Mouse (Mus musculus) forebrain, embryonic 15.5 days (tissue): ENCODE results near the gene Eid2. TPM values are rescaled to one million over a fixed set of nuclear protein-coding genes. Genes with fewer than 3 reads are reported as not detected.
A peak's percentile ranks its signal among the peaks of the same experiment; 100 is the strongest.
"Not testable (repeated sequence)": the region's sequence is repeated elsewhere in the genome, so short reads cannot be mapped to it uniquely, and the experiment has no call there.

Source experiments
- ATAC-seq: fragments of 200-750 bp; cut with Nextera tagmentation; replicated peaks from 2 replicates; pipeline ENCODE4 v1.8.0; 2017; ENCODE audit warnings: mild to moderate bottlenecking, moderate TSS enrichment, moderate library complexity
- H3K27ac ChIP-seq: fragments of 300-500 bp; sonication (generic); replicated peaks from 2 replicates; pipeline ENCODE4 v1.5.1; 2015; ENCODE audit warnings: mild to moderate bottlenecking, inconsistent platforms
- H3K27me3 ChIP-seq: fragments of 300-500 bp; sonication (generic); 2 replicates; pipeline ENCODE4 v1.6.1; 2015; ENCODE audit warnings: inconsistent platforms
- H3K36me3 ChIP-seq: fragments of 300-500 bp; sonication (generic); 2 replicates; pipeline ENCODE4 v1.6.1; 2015; ENCODE audit warnings: mild to moderate bottlenecking, inconsistent platforms
- H3K4me1 ChIP-seq: fragments of 300-500 bp; sonication (generic); 2 replicates; pipeline ENCODE4 v1.6.1; 2015; ENCODE audit warnings: inconsistent platforms
- H3K4me2 ChIP-seq: fragments of 300-500 bp; sonication (generic); replicated peaks from 2 replicates; pipeline ENCODE4 v1.6.1; 2015; ENCODE audit warnings: mild to moderate bottlenecking, inconsistent platforms
- H3K4me3 ChIP-seq: fragments of 300-500 bp; sonication (generic); 2 replicates; pipeline ENCODE4 v1.5.1; 2015; ENCODE audit warnings: mild to moderate bottlenecking, inconsistent platforms
- H3K9ac ChIP-seq: fragments of 300-500 bp; sonication (generic); replicated peaks from 2 replicates; pipeline ENCODE4 v1.6.1; 2015; ENCODE audit warnings: mild to moderate bottlenecking, inconsistent platforms
- H3K9me3 ChIP-seq: fragments of 300-500 bp; sonication (generic); 2 replicates; pipeline ENCODE4 v1.6.1; 2016; ENCODE audit warnings: inconsistent platforms
- WGBS: fragments of 180-500 bp; shearing (Covaris S2); methylation state at CpG from one replicate; pipeline ENCODE4 v1.1.7; 2015; ENCODE audit warnings: mixed read lengths; 5-methylcytosine and 5-hydroxymethylcytosine counted together
- polyA plus RNA-seq: library from polyadenylated mRNA; unstranded; fragments of >200 nt; fragmentation: Nextera tagmentation; extraction: Ambion mirVana; gene quantifications from 2 replicates; pipeline ENCODE4 v1.2.1, GENCODE M21; 2015

The Eid2 gene
- polyA plus RNA-seq, result 5.4 and 16.7 TPM in 2 replicates

- H3K4me1 ChIP-seq, result peaks cover 15% of the 10 kb centered on the region
- H3K4me3 ChIP-seq, result peak within 1 kb of the TSS; percentile 98
- ATAC-seq, result peak; percentile 95
- peak within 1 kb of the TSS; percentile 98 for H3K9ac ChIP-seq
- peaks cover 20% of the 10 kb centered on the region for H3K36me3 ChIP-seq
- 7% methylated on average over 57 of the region's 57 CpGs for WGBS
- peak within 1 kb of the TSS; percentile 93 for H3K27ac ChIP-seq
- H3K4me2 ChIP-seq, result peak within 1 kb of the TSS; percentile 81
- no peaks in the 10 kb centered on the region for H3K27me3 ChIP-seq
- no peaks in the 10 kb centered on the region for H3K9me3 ChIP-seq
Measured at GRCm38 (mm10) chr7:28267129-28268041, at the start of gene Eid2. TSS of gene Eid2 (plus strand) at chr7:28267881.

GRCm38 (mm10) chr7:28218951-28219740 is 48.5 kb upstream of the Eid2 start:
- WGBS, result 63% methylated on average over 20 of the region's 20 CpGs
- H3K27ac ChIP-seq, H3K4me2 ChIP-seq, H3K9ac ChIP-seq, H3K27me3 ChIP-seq, H3K4me3 ChIP-seq, H3K9me3 ChIP-seq, H3K36me3 ChIP-seq, H3K4me1 ChIP-seq, ATAC-seq: not testable (repeated sequence)

- 88% methylated on average over 4 of the region's 4 CpGs for WGBS
- not testable (repeated sequence) for H3K27me3 ChIP-seq, H3K9ac ChIP-seq, H3K4me3 ChIP-seq, H3K4me1 ChIP-seq, H3K4me2 ChIP-seq, H3K9me3 ChIP-seq, H3K36me3 ChIP-seq, ATAC-seq, H3K27ac ChIP-seq
Measured at GRCm38 (mm10) chr7:28226836-28227235, 40.8 kb upstream of the Eid2 start.

- not testable (repeated sequence) for H3K9me3 ChIP-seq, ATAC-seq, H3K27ac ChIP-seq, H3K4me3 ChIP-seq, H3K9ac ChIP-seq, H3K27me3 ChIP-seq, H3K4me2 ChIP-seq, H3K36me3 ChIP-seq, H3K4me1 ChIP-seq
- 93% methylated on average over 4 of the region's 4 CpGs for WGBS
Measured at GRCm38 (mm10) chr7:28227421-28227820, 40.3 kb upstream of the Eid2 start.

GRCm38 (mm10) chr7:28243943-28244342 is 23.7 kb upstream of the Eid2 start:
- H3K9ac ChIP-seq, H3K4me1 ChIP-seq, H3K9me3 ChIP-seq, H3K4me2 ChIP-seq, H3K27me3 ChIP-seq, H3K4me3 ChIP-seq, H3K27ac ChIP-seq, ATAC-seq, H3K36me3 ChIP-seq: not testable (repeated sequence)
- 73% methylated on average over 2 of the region's 2 CpGs for WGBS

GRCm38 (mm10) chr7:28248957-28249356 is 18.7 kb upstream of the Eid2 start:
- H3K4me1 ChIP-seq, result no peaks in the 10 kb centered on the region
- ATAC-seq, result no peak
- no peak overlapping the region for H3K9ac ChIP-seq
- no peak overlapping the region for H3K4me3 ChIP-seq
- no peaks in the 10 kb centered on the region for H3K9me3 ChIP-seq
- no peak overlapping the region for H3K4me2 ChIP-seq
- no peaks in the 10 kb centered on the region for H3K27me3 ChIP-seq
- 86% methylated on average over 3 of the region's 3 CpGs for WGBS
- H3K27ac ChIP-seq, result no peak overlapping the region
- no peaks in the 10 kb centered on the region for H3K36me3 ChIP-seq

- WGBS, result 93% methylated on average over 17 of the region's 17 CpGs
- H3K27me3 ChIP-seq, result no peaks in the 10 kb centered on the region
Measured at GRCm38 (mm10) chr7:28251976-28252375, 15.7 kb upstream of the Eid2 start.

GRCm38 (mm10) chr7:28254591-28254990 is 13.1 kb upstream of the Eid2 start:
- Histone ChIP-seq H3K9ac (no peak overlapping the region), H3K27me3 (no peaks in the 10 kb centered on the region), H3K4me2 (no peak overlapping the region), H3K27ac (no peak overlapping the region), H3K4me1 (no peaks in the 10 kb centered on the region), H3K4me3 (no peak overlapping the region), H3K9me3 (no peaks in the 10 kb centered on the region), H3K36me3 (no peaks in the 10 kb centered on the region)
- WGBS, result 92% methylated on average over 6 of the region's 6 CpGs
- ATAC-seq, result no peak

More at GRCm38 (mm10) chr7:28251976-28252375, 15.7 kb upstream of the Eid2 start:
- Histone ChIP-seq H3K4me3 (no peak overlapping the region), H3K36me3 (no peaks in the 10 kb centered on the region), H3K9me3 (no peaks in the 10 kb centered on the region), H3K27ac (no peak overlapping the region), H3K4me1 (no peaks in the 10 kb centered on the region), H3K9ac (no peak overlapping the region), H3K4me2 (no peak overlapping the region)
- no peak for ATAC-seq

GRCm38 (mm10) chr7:28255476-28255875 is 12.2 kb upstream of the Eid2 start:
- Histone ChIP-seq H3K4me3 (no peak overlapping the region), H3K4me2 (no peak overlapping the region), H3K4me1 (no peaks in the 10 kb centered on the region), H3K27me3 (no peaks in the 10 kb centered on the region), H3K36me3 (no peaks in the 10 kb centered on the region), H3K9me3 (no peaks in the 10 kb centered on the region), H3K27ac (no peak overlapping the region), H3K9ac (no peak overlapping the region)
- 82% methylated on average over 6 of the region's 6 CpGs for WGBS
- ATAC-seq, result no peak

- Histone ChIP-seq H3K9ac (no peak overlapping the region), H3K4me1 (no peaks in the 10 kb centered on the region), H3K4me3 (no peak overlapping the region), H3K27ac (no peak overlapping the region), H3K9me3 (no peaks in the 10 kb centered on the region), H3K4me2 (no peak overlapping the region), H3K27me3 (no peaks in the 10 kb centered on the region), H3K36me3 (no peaks in the 10 kb centered on the region)
- ATAC-seq, result no peak
- 41% methylated on average over 5 of the region's 5 CpGs for WGBS
Measured at GRCm38 (mm10) chr7:28262861-28263260, 4.8 kb upstream of the Eid2 start.

- Histone ChIP-seq H3K4me1 (peaks cover 4% of the 10 kb centered on the region), H3K9ac (no peak overlapping the region), H3K36me3 (no peaks in the 10 kb centered on the region), H3K4me3 (no peak overlapping the region), H3K27ac (no peak overlapping the region), H3K4me2 (no peak overlapping the region), H3K27me3 (no peaks in the 10 kb centered on the region), H3K9me3 (no peaks in the 10 kb centered on the region)
- no peak for ATAC-seq
- WGBS, result 5% methylated on average over 15 of the region's 15 CpGs
Measured at GRCm38 (mm10) chr7:28263786-28264185, 3.9 kb upstream of the Eid2 start.

GRCm38 (mm10) chr7:28265391-28265790 is 2.3 kb upstream of the Eid2 start:
- no peak overlapping the region for H3K4me3 ChIP-seq

More at GRCm38 (mm10) chr7:28265391-28265790, 2.3 kb upstream of the Eid2 start:
- 83% methylated on average over 13 of the region's 13 CpGs for WGBS
- peaks cover 5% of the 10 kb centered on the region; the same call in 1 of the 2 replicates for H3K36me3 ChIP-seq
- no peak overlapping the region for H3K27ac ChIP-seq
- no peak for ATAC-seq
- H3K9ac ChIP-seq, result no peak overlapping the region
- no peaks in the 10 kb centered on the region for H3K27me3 ChIP-seq
- H3K4me2 ChIP-seq, result no peak overlapping the region
- H3K9me3 ChIP-seq, result no peaks in the 10 kb centered on the region
- peaks cover 15% of the 10 kb centered on the region for H3K4me1 ChIP-seq
